ENCODE assay signal across 8 mouse cellular contexts in the genomic region with DNA sequence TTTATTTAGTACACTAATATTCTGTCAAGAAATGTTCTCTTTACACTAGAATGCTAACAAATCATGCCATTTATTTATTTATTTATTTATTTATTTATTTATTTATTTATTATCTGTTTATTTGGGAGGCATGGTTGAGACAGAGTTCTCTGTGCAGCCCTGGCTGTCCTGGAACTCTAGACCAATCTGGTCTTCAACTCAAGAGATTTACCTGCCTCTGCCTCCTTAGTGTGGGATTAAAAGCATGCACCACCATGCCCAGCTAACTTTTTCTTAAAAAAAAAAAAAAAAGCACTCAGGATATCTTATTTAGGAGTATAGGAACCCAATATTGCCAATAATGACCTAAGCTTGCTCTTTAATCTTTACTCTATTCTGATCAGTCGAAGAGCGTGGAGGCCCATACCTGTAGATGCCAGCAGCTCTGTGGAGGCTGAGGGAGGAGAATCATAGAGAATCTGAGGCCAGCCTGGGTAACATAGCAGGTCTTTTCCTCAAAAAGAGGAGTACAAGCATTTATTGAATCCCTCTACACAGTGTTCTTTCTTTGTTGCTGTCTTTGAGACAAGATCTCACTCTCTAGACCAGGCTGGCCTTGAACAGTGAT. TPM values are rescaled to one million over a fixed set of nuclear protein-coding genes. Genes with fewer than 3 reads are reported as not detected.
A peak's percentile ranks its signal among the peaks of the same experiment; 100 is the strongest.
DNase-seq lines count a peak whose midpoint lies in the region; ATAC-seq lines count a peak whose summit lies in the region.

No protein-coding gene starts in this region.

- H3K9ac ChIP-seq in liver, embryonic 11.5 days (ENCODE audit: low read depth, low read length): no peak overlapping the region
- no peak overlapping the region for H3K9ac ChIP-seq in forebrain, embryonic 11.5 days (ENCODE audit: low read length)
- H3K9ac ChIP-seq in limb, embryonic 13.5 days: no peak overlapping the region; the same call in 1 of the 2 replicates
- H3K9ac ChIP-seq in neural tube, embryonic 15.5 days (replicated peaks): no peak overlapping the region

- H3K27me3 ChIP-seq in liver, embryonic 11.5 days (replicated peaks; ENCODE audit: control insufficient read depth, insufficient read depth, low read length): no peaks in the 10 kb centered on the region
- no peaks in the 10 kb centered on the region for H3K27me3 ChIP-seq in forebrain, embryonic 11.5 days (ENCODE audit: control insufficient read depth, insufficient read depth, low read length)
- H3K27me3 ChIP-seq in limb, embryonic 13.5 days: no peaks in the 10 kb centered on the region
- no peaks in the 10 kb centered on the region for H3K27me3 ChIP-seq in neural tube, embryonic 15.5 days (replicated peaks)

- no peak overlapping the region for H3K4me2 ChIP-seq in liver, embryonic 11.5 days
- no peak overlapping the region for H3K4me2 ChIP-seq in forebrain, embryonic 11.5 days (ENCODE audit: low read depth, low read length, severe bottlenecking)
- no peak overlapping the region for H3K4me2 ChIP-seq in limb, embryonic 13.5 days (replicated peaks)
- H3K4me2 ChIP-seq in neural tube, embryonic 15.5 days: peak overlapping the region; percentile 80

- WGBS in liver, embryonic 11.5 days: 94% methylated on average over 2 of the region's 2 CpGs
- WGBS in forebrain, embryonic 11.5 days: 97% methylated on average over 2 of the region's 2 CpGs
- 95% methylated on average over 2 of the region's 2 CpGs for WGBS in limb, embryonic 13.5 days
- WGBS in neural tube, embryonic 15.5 days: 97% methylated on average over 2 of the region's 2 CpGs

- no peaks in the 10 kb centered on the region for H3K9me3 ChIP-seq in liver, embryonic 11.5 days (ENCODE audit: control insufficient read depth, low read length)
- no peaks in the 10 kb centered on the region for H3K9me3 ChIP-seq in forebrain, embryonic 11.5 days (ENCODE audit: control insufficient read depth, low read length)
- no peaks in the 10 kb centered on the region for H3K9me3 ChIP-seq in limb, embryonic 13.5 days
- no peaks in the 10 kb centered on the region for H3K9me3 ChIP-seq in neural tube, embryonic 15.5 days (replicated peaks)

- no peak for DNase-seq in liver, embryonic 11.5 days (ENCODE audit: low spot score)
- no peak for DNase-seq in liver
- DNase-seq in forebrain, embryonic 11.5 days (ENCODE audit: low spot score): no peak
- no peak for DNase-seq in kidney, postnatal 4 days
- DNase-seq in right cerebral cortex, postnatal 10 days (ENCODE audit: low spot score in 2 of 2): no peak
- no peak for DNase-seq in testis, postnatal 10 days (ENCODE audit: low spot score)

- no peak overlapping the region for H3K27ac ChIP-seq in liver, embryonic 11.5 days (ENCODE audit: low read depth, low read length)
- no peak overlapping the region for H3K27ac ChIP-seq in forebrain, embryonic 11.5 days (ENCODE audit: low read depth, low read length)
- H3K27ac ChIP-seq in limb, embryonic 13.5 days: no peak overlapping the region
- H3K27ac ChIP-seq in neural tube, embryonic 15.5 days (replicated peaks): peak overlapping the region; percentile 97

- peak overlapping the region; percentile 76; the same call in 1 of the 2 replicates for H3K4me3 ChIP-seq in liver, embryonic 11.5 days (ENCODE audit: low read depth, low read length)
- H3K4me3 ChIP-seq in forebrain, embryonic 11.5 days (ENCODE audit: low read depth, low read length): no peak overlapping the region
- H3K4me3 ChIP-seq in limb, embryonic 13.5 days: peak overlapping the region; percentile 60; the same call in 1 of the 2 replicates
- peak overlapping the region; percentile 67 for H3K4me3 ChIP-seq in neural tube, embryonic 15.5 days (replicated peaks)

- H3K4me1 ChIP-seq in liver, embryonic 11.5 days (replicated peaks; ENCODE audit: control insufficient read depth, insufficient read depth, low read length): no peaks in the 10 kb centered on the region
- no peaks in the 10 kb centered on the region for H3K4me1 ChIP-seq in forebrain, embryonic 11.5 days (replicated peaks; ENCODE audit: control insufficient read depth, insufficient read depth, low read length)
- peaks cover 7% of the 10 kb centered on the region for H3K4me1 ChIP-seq in limb, embryonic 13.5 days
- peaks cover 12% of the 10 kb centered on the region for H3K4me1 ChIP-seq in neural tube, embryonic 15.5 days

- ATAC-seq in liver, embryonic 11.5 days (replicated peaks; ENCODE audit: low FRiP score): peak; percentile 3; the same call in 1 of the 2 replicates
- peak; percentile 53; the same call in 1 of the 2 replicates for ATAC-seq in forebrain, embryonic 11.5 days (replicated peaks; ENCODE audit: low FRiP score)
- 0 out of 2 replicates have a peak, but pooled peaks have one; percentile 2 for ATAC-seq in limb, embryonic 13.5 days (ENCODE audit: low FRiP score, low read depth)
- peak; percentile 39 for ATAC-seq in neural tube, embryonic 15.5 days (ENCODE audit: low FRiP score)

- H3K36me3 ChIP-seq in liver, embryonic 11.5 days (ENCODE audit: control insufficient read depth, insufficient read depth, low read length): 0 out of 2 replicates have a peak, but pooled peaks cover 2% of the 10 kb centered on the region
- no peaks in the 10 kb centered on the region for H3K36me3 ChIP-seq in forebrain, embryonic 11.5 days (ENCODE audit: control insufficient read depth, insufficient read depth, low read length)
- H3K36me3 ChIP-seq in limb, embryonic 13.5 days: peaks cover 3% of the 10 kb centered on the region; the same call in 1 of the 2 replicates
- H3K36me3 ChIP-seq in neural tube, embryonic 15.5 days: no peaks in the 10 kb centered on the region

RNA-seq across cellular contexts. Expression of gene Cbr4, which starts 0.5 kb away (rescaled TPM):
- polyA plus RNA-seq in liver, embryonic 11.5 days (2014; fragmentation: Nextera tagmentation; extraction: Ambion mirVana): 33.3 and 37.3 TPM in 2 replicates
- 27.9 and 31.0 TPM in 2 replicates for polyA plus RNA-seq in forebrain, embryonic 11.5 days (2014; fragmentation: Nextera tagmentation; extraction: Ambion mirVana)
- polyA plus RNA-seq in limb, embryonic 13.5 days (2015; fragmentation: Nextera tagmentation; extraction: Ambion mirVana): 30.9 and 31.4 TPM in 2 replicates
- 17.2 and 25.4 TPM in 2 replicates for polyA plus RNA-seq in neural tube, embryonic 15.5 days (2015; fragmentation: Nextera tagmentation; extraction: Ambion mirVana)

Comparison
In these comparisons a context has a peak if more than half of its experiments do, and no peak if none do; other contexts are left out.
1. ATAC-seq: peak in every context shown above with its lines; median percentile 53 in forebrain, embryonic 11.5 days; 39 in neural tube, embryonic 15.5 days; 3 in liver, embryonic 11.5 days; 2 in limb, embryonic 13.5 days.